Mouse (Mus musculus): ENCODE data around the gene Acy3.

Acy3 gene

DNA sequence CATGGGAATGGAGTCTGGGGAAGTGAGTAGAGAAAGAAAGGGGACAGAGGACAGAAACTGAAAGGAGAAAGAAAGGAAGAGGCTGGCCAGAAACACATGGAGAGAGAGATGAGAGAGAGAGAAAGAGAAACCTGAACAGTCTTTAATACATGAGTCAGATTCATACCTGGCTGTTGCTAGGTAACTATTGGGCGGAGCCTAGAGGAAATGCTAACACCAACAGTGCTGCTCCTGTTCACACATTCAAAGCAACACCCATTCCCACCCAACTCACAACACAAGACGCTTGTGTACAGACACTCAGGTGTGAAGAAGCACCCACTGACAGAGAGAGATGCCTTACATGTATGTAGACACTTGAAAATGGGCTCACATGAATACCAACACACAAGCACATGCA lies 10.5 kb upstream of the Acy3 start:
- DNase-seq: no peak

DNA sequence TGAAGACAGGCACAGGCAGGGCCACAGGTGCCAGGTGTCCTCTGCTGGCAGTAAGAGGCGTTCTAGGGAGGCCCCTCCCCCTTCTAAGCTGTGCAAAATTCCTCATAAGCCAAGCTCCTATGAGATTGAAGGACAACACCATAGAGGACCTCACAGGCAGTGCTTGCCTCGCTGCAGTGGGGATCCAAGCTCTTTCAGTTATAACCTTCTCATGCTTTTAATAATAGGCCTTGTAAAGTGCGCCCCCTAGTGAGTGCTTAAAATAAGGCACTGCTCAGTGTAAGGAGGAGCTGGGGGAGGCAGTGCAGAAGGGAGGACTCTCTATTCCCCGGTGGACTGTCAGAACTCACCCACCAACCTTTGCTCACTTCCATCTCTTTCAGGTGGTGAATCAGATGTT lies 6.1 kb upstream of the Acy3 start:
- peak; percentile 57 to 68 for DNase-seq

DNA sequence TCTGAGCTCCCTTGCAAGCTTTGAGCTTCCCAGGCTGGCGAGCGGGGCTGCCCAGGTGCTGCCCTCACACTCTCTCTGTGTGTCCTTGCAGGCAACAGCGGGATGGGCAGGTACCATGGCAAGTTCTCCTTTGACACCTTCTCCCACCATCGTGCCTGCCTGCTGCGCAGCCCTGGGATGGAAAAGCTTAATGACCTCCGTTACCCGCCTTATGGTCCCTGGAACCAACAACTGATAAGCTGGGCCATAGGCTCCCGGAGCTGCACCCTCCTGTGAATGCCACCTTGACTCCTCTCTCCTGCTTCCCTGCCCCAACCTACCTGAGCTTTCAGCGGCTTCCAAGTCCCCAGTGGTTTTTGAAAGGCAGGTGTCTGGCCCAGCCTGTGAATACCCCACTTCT lies 5.5 kb upstream of the Acy3 start:
- no peak for DNase-seq

GRCm38 (mm10) chr19:3983527-3984200 lies 2.7 kb upstream of the Acy3 start:
- DNase-seq: no peak

- no peak for DNase-seq
Observed at GRCm38 (mm10) chr19:3985261-3985681, 1.1 kb upstream of the Acy3 start.

DNA sequence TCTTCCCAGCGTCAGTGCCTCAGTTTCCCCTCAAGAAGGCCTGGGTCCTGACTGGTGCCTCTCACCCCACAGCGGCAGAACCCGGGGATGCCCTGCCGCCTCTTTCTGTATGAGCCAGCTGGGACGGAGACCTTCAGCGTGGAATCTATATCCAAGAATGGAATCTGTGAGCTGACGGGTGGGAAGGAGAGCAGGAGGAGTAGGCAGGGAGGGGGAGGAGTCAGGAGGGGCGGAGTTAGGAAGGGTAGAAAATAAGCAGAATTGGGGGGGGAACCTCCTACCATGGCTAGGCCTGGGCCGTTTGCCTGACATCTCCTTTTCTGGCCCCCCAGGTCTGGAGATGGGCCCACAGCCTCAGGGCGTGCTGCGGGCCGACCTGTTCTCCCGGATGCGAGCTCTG lies 1.7 kb downstream of the Acy3 start:
- no peak for DNase-seq

DNA sequence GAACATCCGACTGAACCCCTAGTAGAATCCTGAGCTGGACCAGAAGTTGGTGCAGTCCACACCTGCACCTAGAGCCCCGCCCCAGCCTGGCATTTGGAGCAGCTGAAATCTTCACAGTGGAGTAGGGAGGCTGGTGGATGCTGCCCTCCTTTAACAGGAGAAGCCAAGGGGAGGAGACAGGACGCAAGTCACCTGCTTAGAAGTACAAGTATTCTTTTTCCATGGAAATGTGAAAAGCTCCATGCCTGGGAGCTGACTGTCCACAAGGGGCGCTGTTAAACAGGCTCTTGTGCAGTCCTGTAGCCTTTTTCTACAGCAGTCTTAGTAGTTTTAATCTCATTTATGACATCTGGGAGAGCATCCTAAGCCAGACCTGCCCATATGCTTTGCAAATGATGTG lies 2.4 kb downstream of the Acy3 start:
- DNase-seq: no peak

GRCm38 (mm10) chr19:3990804-3991203 lies 4.4 kb downstream of the Acy3 start:
- DNase-seq: no peak

- no peak for DNase-seq
Observed at GRCm38 (mm10) chr19:3991562-3991961, 5.2 kb downstream of the Acy3 start.

- DNase-seq: no peak
Observed at GRCm38 (mm10) chr19:3991966-3992365, 5.6 kb downstream of the Acy3 start.

- no peak for DNase-seq
Observed at GRCm38 (mm10) chr19:3992416-3992815, 6.0 kb downstream of the Acy3 start, which contains the start of gene Tbx10. TSS of gene Tbx10 (plus strand) at chr19:3992752.

- DNase-seq: no peak
Observed at GRCm38 (mm10) chr19:3994932-3995331, 8.6 kb downstream of the Acy3 start.

- no peak for DNase-seq
Observed at GRCm38 (mm10) chr19:3995505-3995904, 9.1 kb downstream of the Acy3 start.

GRCm38 (mm10) chr19:3996106-3996505 lies 9.7 kb downstream of the Acy3 start:
- no peak for DNase-seq

- no peak for DNase-seq
Observed at GRCm38 (mm10) chr19:3996747-3997146, 10.4 kb downstream of the Acy3 start.

GRCm38 (mm10) chr19:3997231-3997630 lies 10.9 kb downstream of the Acy3 start:
- DNase-seq: no peak

GRCm38 (mm10) chr19:3998335-3998734 lies 12.0 kb downstream of the Acy3 start:
- DNase-seq: no peak

DNA sequence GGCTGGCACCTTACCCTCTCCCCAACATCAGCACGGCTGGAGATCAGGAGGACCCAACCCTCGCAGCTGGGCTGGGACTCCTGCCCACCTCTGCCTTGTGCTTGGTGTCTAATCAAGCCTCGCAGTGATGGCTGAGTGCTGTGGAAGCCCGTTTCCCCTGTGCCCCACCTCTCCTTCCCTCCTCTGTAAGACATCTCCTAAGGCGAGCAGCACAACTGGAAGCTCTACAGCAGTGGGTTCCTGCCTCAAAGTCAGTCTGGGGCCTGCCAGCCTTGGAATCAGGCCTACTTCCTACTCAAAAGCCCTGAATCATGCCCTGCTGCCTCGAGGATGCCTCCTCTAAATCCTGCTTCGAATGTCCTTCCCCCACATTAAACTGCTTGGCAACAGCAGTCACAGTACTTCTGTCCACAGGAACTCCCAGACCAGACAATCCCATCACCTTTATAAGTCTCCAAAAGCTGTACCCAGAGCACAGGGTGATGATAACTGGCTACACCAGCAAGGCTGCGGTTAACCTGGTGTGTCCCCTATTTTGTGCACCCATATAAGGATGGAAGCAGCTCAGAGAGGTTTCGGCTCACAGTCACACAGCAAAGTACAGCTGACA lies 12.9 kb downstream of the Acy3 start:
- DNase-seq: no peak

- DNase-seq: peak; percentile 94 to 96
Observed at GRCm38 (mm10) chr19:4000119-4000900, 13.9 kb downstream of the Acy3 start, which contains the start of the genes Nudt8 and Gm49405. TSS of gene Nudt8 (plus strand) at chr19:4000580. TSS of gene Gm49405 (plus strand) at chr19:4000626.

GRCm38 (mm10) chr19:4000949-4001525 lies 14.7 kb downstream of the Acy3 start:
- DNase-seq: no peak

- DNase-seq: no peak
Observed at GRCm38 (mm10) chr19:4001752-4002151, 15.4 kb downstream of the Acy3 start.

GRCm38 (mm10) chr19:4003112-4003511 lies 16.7 kb downstream of the Acy3 start, which contains the start of gene Doc2g:
TSS of gene Doc2g (plus strand) at chr19:4003313.
- no peak for DNase-seq

DNA sequence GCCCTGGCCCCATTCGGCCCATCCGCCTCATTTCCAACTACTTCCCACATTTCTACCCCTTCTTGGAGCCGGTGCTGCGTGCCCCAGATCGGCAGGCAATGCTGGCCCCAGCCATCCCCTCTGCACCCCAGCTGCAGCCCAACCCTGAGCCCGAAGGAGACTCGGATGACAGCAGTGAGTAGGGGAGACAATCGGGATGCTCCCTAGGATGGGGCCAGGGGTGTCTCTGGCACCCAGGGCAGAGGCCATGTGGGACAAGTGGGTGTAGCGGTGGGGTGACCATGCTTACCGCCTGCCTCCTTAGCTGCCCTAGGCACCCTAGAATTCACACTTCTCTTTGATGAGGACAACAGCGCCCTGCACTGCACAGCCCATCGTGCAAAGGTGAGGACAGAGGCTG lies 17.3 kb downstream of the Acy3 start:
- DNase-seq: no peak

Measured in thymus, postnatal 36 days (tissue).